Mouse (Mus musculus) adrenal gland, postnatal 25 days (tissue): Measurements from ENCODE around the gene Rpl31. TPM values are rescaled to one million over a fixed set of nuclear protein-coding genes. Genes with fewer than 3 reads are reported as not detected.

Experiments
- DNase-seq: peaks from one replicate; pipeline ENCODE4 v3.0.0; 2021; ENCODE audit warnings: mixed read lengths
- long read RNA-seq: library from polyadenylated mRNA; stranded (forward); transcript quantifications from one replicate; pipeline ENCODE4 v2.0.0, GENCODE M21; 2021
- total RNA-seq: library from RNA; stranded (reverse); gene quantifications from 2 replicates; pipeline ENCODE4 v1.2.3, GENCODE M21; 2021

The Rpl31 gene
- 664 and 759 TPM in 2 replicates for total RNA-seq
- long read RNA-seq, transcript Rpl31-203 (4 exons, 630 nt) = minor isoform, 17 of 73 reads
- long read RNA-seq, transcript Rpl31-204 (3 exons, 468 nt) = major isoform, 19 of 73 reads
- long read RNA-seq, transcript Rpl31-201 (5 exons, 1,049 nt) = minor isoform, 15 of 73 reads
- long read RNA-seq, transcript Rpl31-202 (5 exons, 487 nt) = minor isoform, 15 of 73 reads
- long read RNA-seq, partial matches to known transcripts = 5 of 73 reads
- long read RNA-seq, other reads (novel, unspliced or antisense) = 2 of 73 reads

DNA sequence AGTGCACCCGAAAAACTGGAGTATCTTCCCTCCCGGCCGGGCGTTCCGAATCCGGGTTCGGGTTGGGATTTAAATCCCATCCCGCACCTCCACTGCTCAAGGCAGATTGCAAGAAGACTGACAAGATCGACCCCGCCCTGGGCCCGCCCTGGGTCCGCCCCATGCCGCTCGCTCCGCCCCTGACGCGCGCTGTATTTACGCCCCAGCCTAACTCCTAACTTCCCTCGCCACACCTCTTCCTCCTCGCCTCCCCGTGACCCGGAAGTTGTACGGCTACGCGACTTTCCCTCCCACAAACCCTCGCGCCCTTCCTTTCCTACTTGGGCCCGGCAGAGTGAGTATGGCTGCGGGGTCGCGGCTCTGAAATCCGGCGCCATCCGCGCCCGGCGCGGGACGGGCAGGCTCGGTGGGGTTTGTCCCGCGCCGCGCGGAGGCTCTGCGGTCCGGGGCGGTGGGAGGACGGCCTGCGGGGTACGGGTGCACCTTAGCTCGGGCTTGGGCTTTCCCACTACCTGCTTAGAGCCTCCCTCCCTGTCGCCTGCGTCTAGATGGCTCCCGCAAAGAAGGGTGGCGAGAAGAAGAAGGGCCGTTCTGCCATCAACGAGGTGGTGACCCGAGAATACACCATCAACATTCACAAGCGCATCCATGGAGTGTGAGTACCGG is at the start of gene Rpl31:
Gene Rpl31 (plus strand): TSS at position 242 of the 666 bp plus-strand sequence.
- DNase-seq = peak; percentile 97

- DNase-seq = peak; percentile 13
Measured at GRCm38 (mm10) chr1:39317935-39318334, 49.7 kb upstream of the Rpl31 start.

GRCm38 (mm10) chr1:39318870-39319269 is 48.8 kb upstream of the Rpl31 start:
- no peak for DNase-seq

GRCm38 (mm10) chr1:39321954-39322353 is 45.7 kb upstream of the Rpl31 start:
- no peak for DNase-seq

GRCm38 (mm10) chr1:39325228-39325627 is 42.4 kb upstream of the Rpl31 start:
- no peak for DNase-seq

DNA sequence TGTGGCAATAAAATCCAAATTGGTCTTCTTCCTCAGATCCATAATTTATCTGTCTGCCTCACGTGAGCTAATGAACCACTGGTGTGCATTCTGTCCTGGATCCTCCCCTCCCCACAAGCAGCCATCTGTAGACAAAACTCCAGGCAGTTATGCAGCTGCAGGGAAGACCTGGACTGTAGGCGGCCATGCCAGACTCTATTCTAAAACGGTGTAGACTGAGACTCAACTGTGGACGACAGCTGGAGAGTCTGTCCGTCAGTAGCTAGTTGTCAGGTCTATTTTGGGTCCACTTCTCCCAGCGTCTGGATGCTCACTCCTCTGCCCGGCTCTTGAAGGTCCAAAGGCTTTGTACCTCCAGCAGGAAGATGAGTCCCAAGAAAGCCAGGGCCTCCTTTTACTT is 40.1 kb upstream of the Rpl31 start:
- no peak for DNase-seq

GRCm38 (mm10) chr1:39330857-39331594 is 36.6 kb upstream of the Rpl31 start:
- DNase-seq = no peak

GRCm38 (mm10) chr1:39332456-39332855 is 35.2 kb upstream of the Rpl31 start:
- DNase-seq = no peak

GRCm38 (mm10) chr1:39335561-39336196 is 32.0 kb upstream of the Rpl31 start:
- DNase-seq = no peak

GRCm38 (mm10) chr1:39336788-39337187 is 30.9 kb upstream of the Rpl31 start:
- no peak for DNase-seq

GRCm38 (mm10) chr1:39338831-39339230 is 28.8 kb upstream of the Rpl31 start:
- DNase-seq = no peak

GRCm38 (mm10) chr1:39339455-39339854 is 28.2 kb upstream of the Rpl31 start:
- DNase-seq = no peak

DNA sequence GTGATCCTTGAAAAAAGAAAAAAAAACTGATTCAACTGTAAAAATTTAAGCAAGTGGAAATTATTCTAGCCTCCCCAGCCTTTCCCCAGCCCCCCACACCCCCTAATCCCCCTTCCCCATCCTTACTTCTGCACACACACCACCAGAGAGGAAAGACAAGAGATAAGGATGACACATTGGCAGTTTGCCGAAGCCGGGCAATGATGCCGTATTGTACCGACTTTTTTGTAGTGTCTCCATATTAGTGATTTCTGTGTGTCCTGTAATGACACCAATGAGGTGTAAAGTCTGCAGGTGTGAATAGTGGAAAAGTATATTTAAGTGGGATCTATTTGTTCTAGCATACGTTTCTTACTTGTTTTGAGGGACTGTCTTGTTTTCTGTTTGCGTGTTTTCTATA is 27.5 kb upstream of the Rpl31 start:
- no peak for DNase-seq

GRCm38 (mm10) chr1:39340647-39341046 is 27.0 kb upstream of the Rpl31 start:
- peak; percentile 18 for DNase-seq

GRCm38 (mm10) chr1:39341807-39342206 is 25.8 kb upstream of the Rpl31 start:
- DNase-seq = no peak

DNA sequence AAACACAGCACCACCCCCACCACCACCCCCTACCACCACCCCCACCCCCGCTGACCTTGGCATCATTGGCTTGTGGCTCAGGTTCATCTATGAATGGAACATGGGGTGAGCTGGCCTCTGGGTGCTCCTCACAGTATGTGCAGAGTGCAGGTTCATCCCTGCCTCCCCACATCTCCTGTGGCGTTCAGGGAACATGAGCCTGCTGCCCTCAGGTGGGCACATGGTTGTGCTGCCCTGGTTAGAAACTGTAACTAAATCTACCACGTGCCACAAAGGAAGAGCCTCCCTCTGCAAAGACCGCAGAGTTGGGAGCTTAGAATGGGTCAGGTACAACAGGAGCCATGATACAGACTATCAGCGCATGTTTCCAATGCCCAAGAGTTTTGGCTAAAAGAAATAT is 24.4 kb upstream of the Rpl31 start:
- DNase-seq = no peak

- DNase-seq = no peak
Measured at GRCm38 (mm10) chr1:39344981-39345600, 22.6 kb upstream of the Rpl31 start.

DNA sequence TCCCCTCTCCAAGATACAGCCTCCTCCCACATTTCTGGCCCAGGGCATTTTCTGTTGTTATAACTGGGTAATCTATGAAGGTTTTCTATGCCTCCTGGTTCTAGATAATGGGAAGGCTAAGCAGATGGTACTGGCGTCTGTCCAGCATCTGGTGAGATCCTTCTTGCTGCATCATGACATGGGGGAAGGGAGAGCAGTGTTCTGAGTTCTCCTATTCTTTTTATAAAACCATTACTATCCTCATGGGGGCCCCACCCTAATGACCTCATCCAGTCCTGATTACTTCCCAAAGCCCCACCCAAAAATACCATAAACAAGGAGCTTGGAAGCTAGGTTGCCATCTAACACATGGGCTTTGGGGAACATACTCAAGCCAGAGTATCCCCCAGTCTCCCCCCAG is 18.6 kb upstream of the Rpl31 start:
- DNase-seq = no peak

- DNase-seq = no peak
Measured at GRCm38 (mm10) chr1:39349427-39349826, 18.2 kb upstream of the Rpl31 start.

- DNase-seq = no peak
Measured at GRCm38 (mm10) chr1:39361754-39362514, 5.7 kb upstream of the Rpl31 start.

DNA sequence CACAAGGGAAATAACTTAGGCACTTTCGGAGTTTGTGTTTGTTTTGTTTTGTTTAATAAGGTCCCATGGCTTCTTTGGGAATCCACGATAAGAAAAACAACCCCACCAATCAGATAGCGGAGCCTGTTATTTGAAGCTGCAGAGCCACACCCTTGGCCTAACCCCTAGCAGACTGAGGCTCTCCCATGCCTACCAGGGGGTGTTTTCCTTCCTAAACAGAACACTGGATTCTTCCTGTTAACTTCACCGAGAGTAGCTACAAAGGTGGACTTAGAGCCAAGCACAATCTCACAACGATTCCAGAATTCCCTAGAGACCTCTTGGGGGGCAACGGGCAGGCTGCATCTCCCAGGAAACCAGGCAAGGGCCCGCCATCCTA is 5.1 kb upstream of the Rpl31 start:
- no peak for DNase-seq

DNA sequence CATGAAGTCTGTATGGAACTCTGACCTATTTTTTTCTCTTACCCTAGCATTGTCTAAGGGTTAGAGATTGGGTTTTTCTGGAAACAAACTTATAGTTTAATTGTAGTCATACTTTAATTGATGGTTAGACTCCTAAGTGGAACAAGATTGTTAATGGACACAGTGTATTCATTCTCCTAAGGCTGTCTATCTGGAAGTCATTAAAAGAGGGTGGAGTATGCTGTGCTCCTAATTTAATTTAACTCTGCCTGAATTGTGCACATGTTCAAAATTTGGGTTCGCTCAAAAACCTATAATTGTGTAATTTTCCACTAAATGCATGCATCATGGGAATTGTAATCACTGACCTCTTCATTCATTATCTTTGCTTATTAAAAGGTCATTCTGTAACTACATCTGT is 2.1 kb upstream of the Rpl31 start:
- DNase-seq = no peak
